Comparison of ENCODE assay signal across 25 mouse cellular contexts in the genomic region with DNA sequence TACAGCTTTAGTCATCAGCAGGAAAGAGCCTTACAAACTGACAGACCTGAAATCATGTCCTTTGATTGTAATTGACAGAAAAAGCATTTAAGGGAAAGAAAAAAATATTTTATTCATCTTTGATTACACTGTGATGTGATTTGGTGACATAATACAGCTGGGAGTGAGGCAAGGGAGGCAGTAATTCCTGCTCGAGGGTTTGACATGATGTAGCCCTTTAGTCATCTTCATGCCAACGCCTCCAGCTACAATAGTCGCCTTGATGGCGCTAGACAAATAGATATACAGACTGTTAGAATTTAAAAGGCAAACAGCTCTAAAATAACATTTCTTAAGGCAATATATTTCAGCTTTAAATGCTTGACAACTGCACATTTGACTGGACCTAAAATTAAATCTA.
"Had no signal": no experiment of that assay in that cellular context is flagged by ENCODE, and none has a peak within 500 bp of the region (broad histone marks: within the 10 kb centered on the region; RNA-seq: fewer than 3 reads in every experiment).

No protein-coding gene starts in this region.

- H3K4me2 ChIP-seq: heart, embryonic 12.5 days; hindbrain, embryonic 12.5 days; hindbrain, embryonic 14.5 days; kidney, embryonic 15.5 days; limb, embryonic 13.5 days; limb, embryonic 15.5 days had no signal

- H3K4me1 ChIP-seq: heart, embryonic 10.5 days; heart, embryonic 12.5 days; hindbrain, embryonic 10.5 days; hindbrain, embryonic 12.5 days; kidney, embryonic 15.5 days; limb, embryonic 13.5 days; limb, embryonic 15.5 days had no signal

- H3K36me3 ChIP-seq: heart, embryonic 10.5 days; heart, embryonic 12.5 days; hindbrain, embryonic 10.5 days; hindbrain, embryonic 12.5 days; kidney, embryonic 15.5 days; limb, embryonic 13.5 days; limb, embryonic 15.5 days had no signal

- H3K27me3 ChIP-seq: heart, embryonic 12.5 days; hindbrain, embryonic 12.5 days; kidney, embryonic 15.5 days; limb, embryonic 13.5 days; limb, embryonic 15.5 days had no signal

- H3K4me3 ChIP-seq: gastrocnemius, adult 2 months; heart, embryonic 10.5 days; heart, embryonic 12.5 days; hindbrain, embryonic 10.5 days; hindbrain, embryonic 12.5 days; kidney, embryonic 15.5 days; limb, embryonic 13.5 days; limb, embryonic 15.5 days had no signal

- H3K9ac ChIP-seq: heart, embryonic 12.5 days; hindbrain, embryonic 12.5 days; hindbrain, embryonic 14.5 days; kidney, embryonic 15.5 days; limb, embryonic 13.5 days; limb, embryonic 15.5 days had no signal

- ATAC-seq: hindbrain, postnatal 0 days; intestine, embryonic 16.5 days had no signal

- DNase-seq: gastrocnemius, adult 2 months; gastrocnemius, postnatal 10 days; gastrocnemius, postnatal 25 days; heart, adult 18-20 months; heart, postnatal 10 days; heart, postnatal 4 days; kidney, adult 11 months; kidney, adult 2 months; kidney, adult 9 months; kidney, postnatal 14 days; kidney, postnatal 36 days; layer of hippocampus, adult 9-11 months; layer of hippocampus, postnatal 36 days; left cerebral cortex, postnatal 4 days had no signal

- H3K9me3 ChIP-seq: heart, embryonic 10.5 days; heart, embryonic 12.5 days; hindbrain, embryonic 10.5 days; hindbrain, embryonic 12.5 days; kidney, embryonic 15.5 days; limb, embryonic 13.5 days; limb, embryonic 15.5 days had no signal

- H3K27ac ChIP-seq: gastrocnemius, adult 2 months; heart, embryonic 10.5 days; hindbrain, embryonic 10.5 days; hindbrain, embryonic 12.5 days; hindbrain, embryonic 14.5 days; hindbrain, postnatal 0 days; kidney, embryonic 15.5 days; kidney, postnatal 0 days; limb, embryonic 13.5 days; limb, embryonic 15.5 days had no signal
